Mouse (Mus musculus) limb, embryonic 12.5 days (tissue): ENCODE data around the gene Btbd8. TPM values are rescaled to one million over a fixed set of nuclear protein-coding genes. Genes with fewer than 3 reads are reported as not detected.

Experiments
- ATAC-seq: fragments of 200-750 bp; cut with Nextera tagmentation; 2 replicates; pipeline ENCODE4 v1.8.0; 2017; ENCODE audit warnings: low read depth, moderate TSS enrichment; ENCODE audit not compliant: insufficient number of reproducible peaks, insufficient read depth, low FRiP score, low TSS enrichment
- H3K27ac ChIP-seq: fragments of 300-500 bp; sonication (generic); 2 replicates; pipeline ENCODE4 v1.5.1; 2016; ENCODE audit warnings: mild to moderate bottlenecking, moderate library complexity
- H3K27me3 ChIP-seq: fragments of 300-500 bp; sonication (generic); 2 replicates; pipeline ENCODE4 v1.6.1; 2016; ENCODE audit warnings: mild to moderate bottlenecking, moderate library complexity
- H3K36me3 ChIP-seq: fragments of 300-500 bp; sonication (generic); 2 replicates; pipeline ENCODE4 v1.6.1; 2016; ENCODE audit warnings: mild to moderate bottlenecking, moderate library complexity
- H3K4me1 ChIP-seq: fragments of 300-500 bp; sonication (generic); replicated peaks from 2 replicates; pipeline ENCODE4 v1.6.1; 2016
- H3K4me2 ChIP-seq: fragments of 300-500 bp; sonication (generic); 2 replicates; pipeline ENCODE4 v1.6.1; 2016; ENCODE audit warnings: mild to moderate bottlenecking, moderate library complexity
- H3K4me3 ChIP-seq: fragments of 300-500 bp; sonication (generic); replicated peaks from 2 replicates; pipeline ENCODE4 v1.5.1; 2016; ENCODE audit warnings: mild to moderate bottlenecking
- H3K9ac ChIP-seq: fragments of 300-500 bp; sonication (generic); replicated peaks from 2 replicates; pipeline ENCODE4 v1.6.1; 2016; ENCODE audit warnings: mild to moderate bottlenecking, moderate library complexity
- H3K9me3 ChIP-seq: fragments of 300-500 bp; sonication (generic); 2 replicates; pipeline ENCODE4 v1.6.1; 2016; ENCODE audit warnings: mild to moderate bottlenecking, moderate library complexity
- WGBS: fragments of 180-500 bp; shearing (Covaris S2); methylation state at CpG from one replicate; pipeline ENCODE4 v1.1.7; 2016; 5-methylcytosine and 5-hydroxymethylcytosine counted together
- polyA plus RNA-seq: library from polyadenylated mRNA; unstranded; fragments of >200 nt; fragmentation: Nextera tagmentation; extraction: Ambion mirVana; gene quantifications from 2 replicates; pipeline ENCODE4 v1.2.1, GENCODE M21; 2016

Btbd8 gene
- polyA plus RNA-seq, 1 experiment from 2014 or later, result 6.7 TPM

DNA sequence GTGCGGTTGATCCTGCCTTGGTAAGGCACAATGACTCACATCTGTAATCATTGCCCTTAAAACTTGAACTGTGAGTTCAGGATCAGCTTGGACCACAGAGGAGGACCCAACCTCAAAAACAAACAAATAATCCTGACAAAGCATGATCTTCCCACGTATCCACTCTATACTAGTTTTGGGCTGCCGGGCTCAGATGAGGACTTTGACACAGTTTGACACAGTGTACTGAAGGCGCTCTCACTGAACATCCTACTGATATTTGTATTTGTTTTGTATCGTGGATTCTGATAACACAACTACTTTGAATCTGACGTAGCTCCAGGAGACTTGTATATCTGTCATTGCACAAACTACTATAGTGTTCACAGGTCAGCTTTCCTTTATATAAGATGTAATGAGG lies 83.6 kb downstream of the Btbd8 start:
- Histone ChIP-seq H3K9me3 (no peaks in the 10 kb centered on the region), H3K36me3 (no peaks in the 10 kb centered on the region), H3K4me2 (no peak overlapping the region), H3K4me1 (no peaks in the 10 kb centered on the region), H3K27me3 (no peaks in the 10 kb centered on the region), H3K4me3 (no peak overlapping the region), H3K9ac (no peak overlapping the region), H3K27ac (no peak overlapping the region)
- 87% methylated on average over 6 of the region's 6 CpGs for WGBS
- ATAC-seq, result no peak

DNA sequence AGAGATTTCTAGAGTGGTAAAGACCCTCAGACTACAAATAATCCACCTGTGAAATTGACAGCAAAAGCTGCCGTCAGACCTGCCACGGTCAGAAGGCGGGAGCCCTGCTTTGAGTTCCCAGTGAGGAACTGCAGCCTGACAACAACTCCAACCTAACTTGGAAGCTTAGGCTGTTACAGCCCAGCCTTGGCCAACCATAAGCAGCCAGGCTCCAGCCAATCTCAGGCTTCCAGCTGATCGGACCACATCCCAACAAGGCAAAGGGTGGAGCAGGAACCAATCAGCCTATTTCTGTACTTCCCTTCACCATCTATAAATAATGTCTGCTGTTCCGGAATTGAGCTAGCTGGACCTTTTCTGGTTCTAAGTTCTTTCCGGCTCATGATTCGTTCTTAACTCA lies 84.1 kb downstream of the Btbd8 start:
- Histone ChIP-seq H3K4me2 (no peak overlapping the region), H3K36me3 (no peaks in the 10 kb centered on the region), H3K27ac (no peak overlapping the region), H3K9me3 (no peaks in the 10 kb centered on the region), H3K4me3 (no peak overlapping the region), H3K4me1 (no peaks in the 10 kb centered on the region), H3K9ac (no peak overlapping the region), H3K27me3 (no peaks in the 10 kb centered on the region)
- no peak for ATAC-seq
- 77% methylated on average over 7 of the region's 7 CpGs for WGBS

DNA sequence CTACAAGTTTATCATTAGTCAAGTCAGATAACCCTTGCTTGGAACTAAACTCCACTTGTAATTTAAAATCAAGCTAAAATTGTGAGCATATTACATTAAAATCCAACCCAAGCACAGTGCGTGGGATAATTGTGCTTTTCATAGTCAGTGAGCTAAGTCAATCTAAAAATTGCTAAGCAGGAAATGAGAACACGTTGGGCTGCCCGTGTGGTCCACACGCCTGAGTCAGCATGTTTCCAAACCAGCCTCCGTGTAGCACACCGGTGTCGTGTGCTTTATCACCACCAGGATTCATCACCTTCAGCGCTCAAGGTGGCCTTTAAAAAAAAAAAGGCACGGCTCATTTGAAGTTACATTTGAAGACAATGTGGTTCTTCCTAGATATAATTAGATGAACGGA lies 86.5 kb downstream of the Btbd8 start:
- no peak for ATAC-seq
- Histone ChIP-seq H3K4me2 (no peak overlapping the region), H3K9ac (no peak overlapping the region), H3K27me3 (no peaks in the 10 kb centered on the region), H3K27ac (no peak overlapping the region), H3K36me3 (no peaks in the 10 kb centered on the region), H3K4me1 (no peaks in the 10 kb centered on the region), H3K4me3 (no peak overlapping the region), H3K9me3 (no peaks in the 10 kb centered on the region)
- WGBS, result 76% methylated on average over 10 of the region's 10 CpGs

DNA sequence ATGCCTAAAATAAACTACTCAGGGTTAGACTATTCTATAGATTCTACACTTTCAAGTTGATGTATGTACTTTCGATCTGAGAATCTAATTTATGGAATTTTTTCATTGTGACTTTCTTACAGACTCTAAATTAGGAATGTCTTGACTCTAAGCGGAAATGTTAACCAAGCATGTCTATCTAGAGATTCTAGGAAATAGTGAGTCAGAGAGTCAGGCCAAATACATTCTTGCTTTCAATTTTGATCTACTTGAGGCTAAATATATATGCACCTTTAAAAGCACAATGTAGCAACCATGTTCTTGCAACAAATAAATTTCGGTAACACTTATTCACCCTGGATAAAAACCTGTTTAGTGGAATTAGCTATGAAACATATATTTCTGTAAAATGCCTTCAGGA lies 91.1 kb downstream of the Btbd8 start:
- no peaks in the 10 kb centered on the region for H3K27me3 ChIP-seq
- H3K4me2 ChIP-seq, result no peak overlapping the region
- ATAC-seq, result no peak
- H3K4me1 ChIP-seq, result no peaks in the 10 kb centered on the region
- H3K27ac ChIP-seq, result no peak overlapping the region
- H3K36me3 ChIP-seq, result no peaks in the 10 kb centered on the region
- no peak overlapping the region for H3K4me3 ChIP-seq
- H3K9me3 ChIP-seq, result no peaks in the 10 kb centered on the region
- H3K9ac ChIP-seq, result no peak overlapping the region
- 93% methylated on average over 3 of the region's 3 CpGs for WGBS

DNA sequence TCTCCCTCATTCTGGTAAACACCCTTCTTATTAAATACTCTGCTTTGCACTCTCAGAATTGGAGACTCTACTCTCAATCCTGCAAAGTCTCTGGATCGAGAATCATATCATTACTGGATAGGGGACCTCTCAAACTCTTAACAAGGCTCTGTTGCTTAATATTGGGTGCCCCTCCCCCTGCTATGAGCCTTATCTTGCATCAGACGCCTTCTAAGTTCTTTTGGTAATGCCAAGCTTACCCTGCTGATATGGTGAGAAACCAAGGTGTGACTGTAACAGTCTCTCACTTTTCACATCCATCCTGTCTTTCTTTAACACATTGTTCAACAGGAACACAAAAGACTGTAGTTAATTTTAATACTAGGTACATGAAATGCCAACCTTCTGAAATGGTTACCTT lies 95.8 kb downstream of the Btbd8 start:
- no peaks in the 10 kb centered on the region for H3K4me1 ChIP-seq
- no peak overlapping the region for H3K4me3 ChIP-seq
- WGBS, result 59% methylated on average over 2 of the region's 2 CpGs
- H3K27me3 ChIP-seq, result no peaks in the 10 kb centered on the region
- H3K9ac ChIP-seq, result no peak overlapping the region
- no peaks in the 10 kb centered on the region for H3K36me3 ChIP-seq
- no peak overlapping the region for H3K4me2 ChIP-seq
- no peak for ATAC-seq
- H3K9me3 ChIP-seq, result no peaks in the 10 kb centered on the region
- no peak overlapping the region for H3K27ac ChIP-seq

DNA sequence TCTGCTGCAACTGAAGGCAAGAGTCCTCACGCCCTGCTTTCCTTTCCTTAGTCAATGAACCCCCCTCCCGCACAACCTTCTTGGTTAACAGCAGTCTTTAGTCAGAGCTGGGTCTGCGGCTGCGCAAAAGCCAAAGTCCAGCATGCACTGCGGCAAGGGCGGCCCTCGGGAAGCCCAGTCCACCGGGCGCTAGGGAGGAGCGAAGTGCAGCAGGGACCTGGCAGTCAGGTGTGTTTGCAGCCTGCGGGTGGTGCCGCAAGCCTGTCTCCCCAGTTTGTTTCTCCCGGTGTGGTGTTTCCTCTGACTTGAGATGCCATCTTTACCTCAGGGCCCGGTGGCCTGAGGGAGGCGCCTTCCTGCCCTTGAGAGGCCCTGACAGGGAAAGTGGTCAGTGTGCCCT lies 96.8 kb downstream of the Btbd8 start, which contains the start of gene 1700028K03Rik:
Gene 1700028K03Rik, plus strand, starts transcription at position 129 of the 400 bp plus-strand sequence.
- Histone ChIP-seq H3K4me3 (no peak within 1 kb of the TSS), H3K4me2 (no peak within 1 kb of the TSS), H3K4me1 (no peaks in the 10 kb centered on the region), H3K9me3 (no peaks in the 10 kb centered on the region), H3K27ac (no peak within 1 kb of the TSS), H3K27me3 (no peaks in the 10 kb centered on the region), H3K36me3 (no peaks in the 10 kb centered on the region), H3K9ac (no peak within 1 kb of the TSS)
- 69% methylated on average over 15 of the region's 15 CpGs for WGBS
- no peak for ATAC-seq

DNA sequence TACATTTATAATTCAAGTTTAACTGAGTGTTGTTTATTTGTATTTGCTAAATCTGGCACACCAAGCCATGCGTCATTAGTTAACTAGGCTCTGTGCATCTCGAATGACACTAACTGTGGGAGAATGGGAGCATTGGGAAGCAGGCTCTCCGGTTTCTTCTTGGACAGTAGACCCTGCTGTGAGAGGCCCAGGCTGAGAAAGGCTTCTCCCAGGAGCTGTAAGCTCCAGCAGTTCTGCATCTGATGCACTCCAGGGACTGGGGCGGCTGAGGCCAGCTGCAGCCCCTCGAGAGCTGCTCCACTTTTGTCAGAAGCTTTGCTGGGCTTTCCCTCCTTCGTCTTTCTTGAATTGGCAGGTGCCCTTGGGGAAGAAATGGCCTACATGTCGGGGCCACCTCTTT lies 103.9 kb downstream of the Btbd8 start:
- Histone ChIP-seq H3K9ac (no peak overlapping the region), H3K27ac (no peak overlapping the region), H3K4me2 (no peak overlapping the region), H3K4me3 (no peak overlapping the region), H3K4me1 (peaks cover 3% of the 10 kb centered on the region; the same call in 1 of the 2 replicates), H3K9me3 (no peaks in the 10 kb centered on the region), H3K36me3 (no peaks in the 10 kb centered on the region), H3K27me3 (no peaks in the 10 kb centered on the region)
- no peak for ATAC-seq
- 49% methylated on average over 7 of the region's 7 CpGs for WGBS

DNA sequence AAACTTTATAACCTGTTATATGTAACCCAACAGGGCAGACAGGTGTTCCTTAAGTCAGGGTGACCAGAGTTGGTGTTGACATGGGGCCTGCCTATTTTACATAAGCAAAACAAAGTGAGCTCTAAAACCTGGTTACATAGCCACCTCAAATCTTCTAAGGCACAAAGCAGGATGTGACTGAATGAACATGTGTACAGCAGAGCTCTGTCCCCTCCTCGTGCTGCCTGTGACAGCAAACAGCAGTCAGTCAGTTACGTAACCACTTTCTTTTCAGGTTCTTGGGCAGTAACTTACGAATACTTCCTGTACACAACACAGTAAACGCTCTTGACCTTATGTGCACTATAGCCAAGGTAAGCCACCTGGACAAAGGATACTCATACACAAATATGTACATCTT lies 108.1 kb downstream of the Btbd8 start:
- no peak for ATAC-seq
- WGBS, result 76% methylated on average over 4 of the region's 4 CpGs
- Histone ChIP-seq H3K4me1 (peaks cover 3% of the 10 kb centered on the region; the same call in 1 of the 2 replicates), H3K36me3 (peaks cover 28% of the 10 kb centered on the region), H3K9ac (no peak overlapping the region), H3K27ac (no peak overlapping the region), H3K4me3 (no peak overlapping the region), H3K9me3 (no peaks in the 10 kb centered on the region), H3K4me2 (no peak overlapping the region), H3K27me3 (no peaks in the 10 kb centered on the region)

DNA sequence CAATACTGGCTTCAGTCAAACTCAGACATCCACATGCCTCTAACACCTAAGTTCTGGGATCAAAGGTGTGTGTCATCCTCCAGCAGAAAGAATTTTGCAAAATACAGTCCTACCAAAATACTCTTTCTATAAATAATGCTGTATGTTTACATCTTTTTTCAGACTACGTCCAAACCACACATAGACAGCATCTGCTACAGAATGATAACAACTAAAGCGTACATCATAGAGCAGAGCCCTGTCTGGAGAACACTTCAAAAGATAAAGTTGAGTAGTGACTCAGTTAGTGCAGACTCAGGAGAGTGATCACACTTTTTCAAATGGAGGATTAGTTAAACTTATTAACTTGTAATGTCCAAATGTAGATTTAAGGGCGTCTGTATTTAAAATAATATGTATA lies 110.2 kb downstream of the Btbd8 start:
- H3K27me3 ChIP-seq, result no peaks in the 10 kb centered on the region
- H3K4me2 ChIP-seq, result no peak overlapping the region
- H3K27ac ChIP-seq, result no peak overlapping the region
- H3K9me3 ChIP-seq, result no peaks in the 10 kb centered on the region
- H3K4me1 ChIP-seq, result no peaks in the 10 kb centered on the region
- no peak overlapping the region for H3K9ac ChIP-seq
- 89% methylated on average over 3 of the region's 3 CpGs for WGBS
- H3K4me3 ChIP-seq, result no peak overlapping the region
- H3K36me3 ChIP-seq, result peaks cover 38% of the 10 kb centered on the region
- ATAC-seq, result no peak

DNA sequence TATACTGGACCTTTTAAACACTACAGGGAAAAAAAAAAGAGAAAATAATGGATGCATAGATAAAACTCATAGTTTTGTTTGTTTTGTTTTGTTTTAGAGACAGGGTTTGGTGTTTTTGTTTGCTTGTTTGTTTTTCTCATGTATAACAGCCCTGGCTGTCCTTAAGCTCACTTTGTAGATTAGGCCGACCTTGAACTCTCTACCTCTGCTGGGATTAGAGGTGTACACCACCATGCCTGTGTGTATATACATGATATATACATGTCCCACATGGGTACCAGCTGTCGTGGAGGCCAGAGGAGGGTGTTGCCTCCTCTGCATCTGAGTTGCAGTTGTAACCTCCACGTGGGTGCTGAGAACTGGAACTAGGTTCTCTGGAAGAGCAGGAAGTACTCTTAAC lies 110.6 kb downstream of the Btbd8 start:
- ATAC-seq, result no peak
- no peak overlapping the region for H3K4me2 ChIP-seq
- no peaks in the 10 kb centered on the region for H3K27me3 ChIP-seq
- H3K27ac ChIP-seq, result no peak overlapping the region
- H3K9me3 ChIP-seq, result no peaks in the 10 kb centered on the region
- H3K4me3 ChIP-seq, result no peak overlapping the region
- H3K9ac ChIP-seq, result no peak overlapping the region
- H3K4me1 ChIP-seq, result no peaks in the 10 kb centered on the region
- peaks cover 38% of the 10 kb centered on the region for H3K36me3 ChIP-seq
- WGBS, result 80% methylated on average over 3 of the region's 3 CpGs

DNA sequence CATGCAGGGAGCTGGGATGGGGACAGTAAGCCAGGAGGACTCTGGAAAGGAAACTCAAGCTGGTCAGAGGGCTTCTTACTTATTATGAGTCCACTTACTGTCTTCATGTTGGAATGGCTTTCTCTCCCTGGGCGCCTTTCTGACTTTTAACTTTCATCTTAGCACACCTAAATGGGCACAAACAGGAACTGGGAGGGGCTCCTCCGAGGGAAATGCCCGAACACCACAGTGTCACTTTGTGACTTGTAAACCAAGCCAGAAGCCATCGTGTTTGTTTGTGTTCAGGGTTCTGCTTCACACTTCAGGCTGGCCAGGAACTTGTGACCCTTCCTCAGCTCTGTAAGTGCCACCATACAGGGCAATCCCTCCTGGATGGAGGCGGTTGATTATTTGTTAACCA lies 116.5 kb downstream of the Btbd8 start:
- no peak for ATAC-seq
- no peaks in the 10 kb centered on the region for H3K9me3 ChIP-seq
- 51% methylated on average over 5 of the region's 5 CpGs for WGBS

DNA sequence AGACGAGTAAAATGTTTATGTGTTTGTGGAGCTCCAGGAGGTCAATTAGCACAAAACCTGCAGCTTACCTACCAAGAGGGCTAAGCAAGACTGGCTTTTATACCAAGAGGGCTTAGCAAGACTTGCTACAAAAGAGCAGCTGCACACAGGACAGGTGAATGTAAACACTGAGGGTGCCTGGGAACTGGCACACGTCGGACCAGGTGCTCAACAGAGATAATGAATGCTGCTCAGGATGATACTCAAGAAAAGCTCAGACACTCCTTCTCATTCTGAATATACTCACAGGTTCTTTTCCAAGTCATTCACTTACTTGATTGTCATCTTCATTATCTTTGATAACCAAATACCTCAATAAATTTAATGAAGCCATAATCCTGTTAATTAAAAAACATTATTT lies 119.2 kb downstream of the Btbd8 start:
- Histone ChIP-seq H3K9me3 (no peaks in the 10 kb centered on the region), H3K27ac (no peak overlapping the region), H3K4me1 (no peaks in the 10 kb centered on the region), H3K36me3 (peaks cover 72% of the 10 kb centered on the region), H3K4me3 (no peak overlapping the region), H3K27me3 (no peaks in the 10 kb centered on the region), H3K9ac (no peak overlapping the region), H3K4me2 (no peak overlapping the region)
- 78% methylated on average over 3 of the region's 3 CpGs for WGBS
- ATAC-seq, result no peak

More for the DNA sequence above, 116.5 kb downstream of the Btbd8 start:
- Histone ChIP-seq H3K36me3 (peaks cover 62% of the 10 kb centered on the region), H3K27ac (no peak overlapping the region), H3K27me3 (no peaks in the 10 kb centered on the region), H3K4me3 (no peak overlapping the region), H3K4me1 (no peaks in the 10 kb centered on the region), H3K4me2 (no peak overlapping the region), H3K9ac (no peak overlapping the region)
